Mouse (Mus musculus): ENCODE data around the gene Cnrip1. TPM values are rescaled to one million over a fixed set of nuclear protein-coding genes. Genes with fewer than 3 reads are reported as not detected.

The Cnrip1 gene
- total RNA-seq, 2 experiments from 2014 or later = 99.3 to 102 TPM

- TF ChIP-seq CTCF (IDR thresholded peaks at IDR 0.05) = no peak
- Histone ChIP-seq H3K27ac (no peak overlapping the region), H3K4me3 (no peak overlapping the region)
- no peak for DNase-seq (ENCODE audit: extremely low spot score in 1 of 2, low spot score in 2 of 2)
- intact Hi-C loops (cut with DNase I) = no loop called here
Measured at GRCm38 (mm10) chr11:17112419-17113090, 61.2 kb downstream of the Cnrip1 start.

- Histone ChIP-seq H3K4me3 (no peak overlapping the region), H3K27ac (no peak overlapping the region)
- no peak for DNase-seq (ENCODE audit: extremely low spot score in 1 of 2, low spot score in 2 of 2)
- intact Hi-C loops (cut with DNase I) = no loop called here
- TF ChIP-seq CTCF (IDR thresholded peaks at IDR 0.05) = no peak
Measured at GRCm38 (mm10) chr11:17126418-17126817, 75.0 kb downstream of the Cnrip1 start.

Other genes starting within 250 kb of the Cnrip1 start
- gene Fbxo48, start 100.2 kb upstream of the Cnrip1 start, total RNA-seq (2021) = 1 to 10 TPM; 1.3 to 2.5 TPM
- gene Plek, start 795 bp downstream of the Cnrip1 start, total RNA-seq (2021) = 1 to 10 TPM; 5.5 to 7.4 TPM
- gene Ppp3r1, start 107.7 kb downstream of the Cnrip1 start, total RNA-seq (2021) = 100 to 1,000 TPM; 688 to 716 TPM
- gene Wdr92, start 130.5 kb downstream of the Cnrip1 start, total RNA-seq (2021) = 1 to 10 TPM; 6.7 to 8.8 TPM
- 10 to 100 TPM; 23.0 to 25.7 TPM for gene Pno1, start 160.0 kb downstream of the Cnrip1 start, total RNA-seq (2021)
- 10 to 100 TPM; 38.6 to 46.2 TPM for gene C1d, start 206.0 kb downstream of the Cnrip1 start, total RNA-seq (2021)

Data from left cerebral cortex, adult 2 months (tissue).